Mouse (Mus musculus): ENCODE results near the gene Olfr441.
"Not testable (repeated sequence)": the region's sequence is repeated elsewhere in the genome, so short reads cannot be mapped to it uniquely, and the experiment has no call there.

The Olfr441 gene

GRCm38 (mm10) chr6:43106069-43106468, at the start of gene Olfr441:
TSS of gene Olfr441 (plus strand) at chr6:43106369.
- not testable (repeated sequence) for DNase-seq (ENCODE audit: low read depth, low spot score)

- DNase-seq (ENCODE audit: low read depth, low spot score) = peak; percentile 11
These were observed 27.4 kb upstream of the Olfr441 start for GRCm38 (mm10) chr6:43078750-43079149.

GRCm38 (mm10) chr6:43081405-43081804, 24.8 kb upstream of the Olfr441 start:
- not testable (repeated sequence) for DNase-seq (ENCODE audit: low read depth, low spot score)

- not testable (repeated sequence) for DNase-seq (ENCODE audit: low read depth, low spot score)
These were observed 40.1 kb downstream of the Olfr441 start, which contains the start of gene Olfr237-ps1 for GRCm38 (mm10) chr6:43146267-43146666. TSS of gene Olfr237-ps1 (plus strand) at chr6:43146567.

GRCm38 (mm10) chr6:43159502-43159901, 53.3 kb downstream of the Olfr441 start:
- DNase-seq (ENCODE audit: low read depth, low spot score) = no peak

GRCm38 (mm10) chr6:43162982-43163381, 56.8 kb downstream of the Olfr441 start, which contains the start of gene Olfr437:
TSS of gene Olfr437 (plus strand) at chr6:43163282.
- no peak for DNase-seq (ENCODE audit: low read depth, low spot score)

GRCm38 (mm10) chr6:43167246-43167645, 61.1 kb downstream of the Olfr441 start:
- no peak for DNase-seq (ENCODE audit: low read depth, low spot score)

All from forelimb bud, embryonic 11.5 days (tissue).